Mouse (Mus musculus) lung, embryonic 16.5 days (tissue): ENCODE results near the gene Eef1akmt2. TPM values are rescaled to one million over a fixed set of nuclear protein-coding genes. Genes with fewer than 3 reads are reported as not detected.
A peak's percentile ranks its signal among the peaks of the same experiment; 100 is the strongest.

Source experiments
- ATAC-seq: fragments of 200-750 bp; cut with Nextera tagmentation; 2 replicates; pipeline ENCODE4 v1.8.0; 2017; ENCODE audit warnings: low read depth, mild to moderate bottlenecking, moderate library complexity
- H3K27ac ChIP-seq: fragments of 300-500 bp; sonication (generic); 2 replicates; pipeline ENCODE4 v1.5.1; 2014; ENCODE audit warnings: mild to moderate bottlenecking, control low read depth, low read length
- H3K27me3 ChIP-seq: fragments of 300-500 bp; sonication (generic); 2 replicates; pipeline ENCODE4 v1.6.1; 2014; ENCODE audit warnings: low read depth, low read length, mixed read lengths; ENCODE audit not compliant: control insufficient read depth, insufficient read depth
- H3K36me3 ChIP-seq: fragments of 300-500 bp; sonication (generic); 2 replicates; pipeline ENCODE4 v1.6.1; 2014; ENCODE audit warnings: low read length; ENCODE audit not compliant: control insufficient read depth, insufficient read depth
- H3K4me1 ChIP-seq: fragments of 300-500 bp; sonication (generic); replicated peaks from 2 replicates; pipeline ENCODE4 v1.6.1; 2014; ENCODE audit warnings: low read length, mixed read lengths; ENCODE audit not compliant: control insufficient read depth, insufficient read depth
- H3K4me2 ChIP-seq: fragments of 300-500 bp; sonication (generic); 2 replicates; pipeline ENCODE4 v1.6.1; 2014; ENCODE audit warnings: low read depth, low read length, control low read depth
- H3K4me3 ChIP-seq: fragments of 300-500 bp; sonication (generic); 2 replicates; pipeline ENCODE4 v1.5.1; 2014; ENCODE audit warnings: mild to moderate bottlenecking, low read length, control low read depth
- H3K9ac ChIP-seq: fragments of 300-500 bp; sonication (generic); 2 replicates; pipeline ENCODE4 v1.6.1; 2014; ENCODE audit warnings: low read length, control low read depth
- H3K9me3 ChIP-seq: fragments of 300-500 bp; sonication (generic); 2 replicates; pipeline ENCODE4 v1.6.1; 2016; ENCODE audit warnings: low read length; ENCODE audit not compliant: control insufficient read depth
- WGBS: fragments of 180-500 bp; shearing (Covaris S2); extraction: QIAGEN DNeasy Blood & Tissue Kit; methylation state at CpG from one replicate; pipeline ENCODE4 v1.1.7; 2014; 5-methylcytosine and 5-hydroxymethylcytosine counted together
- polyA plus RNA-seq: library from polyadenylated mRNA; unstranded; fragments of >200 nt; fragmentation: Nextera tagmentation; extraction: Ambion mirVana; gene quantifications from 2 replicates; pipeline ENCODE4 v1.2.1, GENCODE M21; 2015

Gene Eef1akmt2
- polyA plus RNA-seq, 1 experiment from 2014 or later = 60.4 TPM

DNA sequence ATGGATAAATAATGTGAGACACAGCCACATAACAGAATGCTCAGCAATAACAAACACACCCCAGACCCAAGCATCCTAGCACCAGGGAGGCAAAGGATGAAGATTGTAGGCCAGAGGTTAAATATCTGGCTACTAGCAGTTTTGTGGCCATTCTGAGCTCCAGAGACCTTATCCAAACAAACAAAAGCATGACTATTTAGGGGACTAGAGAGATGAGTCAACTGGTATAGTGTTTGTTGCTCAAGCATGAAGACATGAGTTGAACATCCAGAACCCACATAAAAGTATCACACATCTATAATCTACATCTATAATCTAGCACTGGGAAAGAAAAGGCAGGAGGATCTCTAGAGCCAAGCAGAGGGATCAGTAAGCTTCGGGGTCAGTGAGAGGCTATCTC is 10.0 kb downstream of the Eef1akmt2 start:
- Histone ChIP-seq H3K4me2 (no peak overlapping the region), H3K9me3 (no peaks in the 10 kb centered on the region), H3K9ac (no peak overlapping the region), H3K27ac (no peak overlapping the region), H3K4me1 (no peaks in the 10 kb centered on the region), H3K27me3 (no peaks in the 10 kb centered on the region), H3K36me3 (peaks cover 8% of the 10 kb centered on the region; the same call in 1 of the 2 replicates), H3K4me3 (no peak overlapping the region)
- ATAC-seq = no peak
- WGBS = 88% methylated on average over 1 of the region's 1 CpGs

DNA sequence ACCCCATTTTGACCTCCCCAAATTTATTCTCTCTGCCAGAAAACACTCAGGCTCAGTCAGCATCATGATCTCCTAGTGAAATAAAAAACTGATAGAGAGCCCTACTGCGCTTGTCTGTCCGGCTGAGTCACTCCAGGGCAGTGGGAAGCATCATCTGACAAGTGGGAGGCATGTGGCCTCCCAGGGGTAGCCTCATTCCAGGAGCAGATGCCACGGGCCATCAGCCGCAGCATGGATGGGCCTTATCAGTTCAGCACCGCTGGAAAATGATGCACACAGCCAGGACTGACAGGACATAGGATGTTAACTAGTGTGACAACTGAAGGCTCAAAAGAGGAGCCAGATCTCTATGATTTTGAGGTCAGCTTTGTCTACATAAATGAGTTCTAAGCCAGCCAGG is 11.2 kb downstream of the Eef1akmt2 start:
- 62% methylated on average over 5 of the region's 5 CpGs for WGBS
- Histone ChIP-seq H3K4me3 (no peak overlapping the region), H3K4me2 (no peak overlapping the region), H3K27me3 (no peaks in the 10 kb centered on the region), H3K27ac (no peak overlapping the region), H3K36me3 (peaks cover 6% of the 10 kb centered on the region; the same call in 1 of the 2 replicates), H3K9ac (no peak overlapping the region), H3K9me3 (no peaks in the 10 kb centered on the region), H3K4me1 (no peaks in the 10 kb centered on the region)
- ATAC-seq = no peak

DNA sequence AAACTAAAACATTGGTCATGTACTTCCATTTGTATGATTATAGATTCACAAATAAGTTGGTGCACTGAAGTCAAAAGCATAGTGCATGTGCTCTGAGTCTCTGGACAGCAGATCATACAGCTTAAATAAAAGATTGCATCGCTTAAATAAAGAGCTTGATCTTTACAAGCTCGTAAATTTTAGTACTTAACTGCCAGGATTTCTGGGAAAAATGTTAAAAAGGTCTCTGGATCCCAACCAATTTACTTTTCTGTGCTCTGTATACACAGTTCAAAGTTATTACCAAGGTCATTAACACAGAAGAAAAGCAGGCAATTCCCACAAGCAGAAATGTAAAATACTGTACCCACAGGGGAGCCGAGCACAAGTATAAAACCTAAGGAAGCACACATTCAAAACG is 21.5 kb downstream of the Eef1akmt2 start:
- H3K9me3 ChIP-seq = no peaks in the 10 kb centered on the region
- H3K9ac ChIP-seq = no peak overlapping the region
- no peak overlapping the region for H3K27ac ChIP-seq
- H3K27me3 ChIP-seq = no peaks in the 10 kb centered on the region
- H3K36me3 ChIP-seq = peaks cover 15% of the 10 kb centered on the region
- no peak overlapping the region for H3K4me3 ChIP-seq
- WGBS = 84% methylated on average over 4 of the region's 4 CpGs
- no peak for ATAC-seq
- H3K4me1 ChIP-seq = no peaks in the 10 kb centered on the region
- H3K4me2 ChIP-seq = no peak overlapping the region

DNA sequence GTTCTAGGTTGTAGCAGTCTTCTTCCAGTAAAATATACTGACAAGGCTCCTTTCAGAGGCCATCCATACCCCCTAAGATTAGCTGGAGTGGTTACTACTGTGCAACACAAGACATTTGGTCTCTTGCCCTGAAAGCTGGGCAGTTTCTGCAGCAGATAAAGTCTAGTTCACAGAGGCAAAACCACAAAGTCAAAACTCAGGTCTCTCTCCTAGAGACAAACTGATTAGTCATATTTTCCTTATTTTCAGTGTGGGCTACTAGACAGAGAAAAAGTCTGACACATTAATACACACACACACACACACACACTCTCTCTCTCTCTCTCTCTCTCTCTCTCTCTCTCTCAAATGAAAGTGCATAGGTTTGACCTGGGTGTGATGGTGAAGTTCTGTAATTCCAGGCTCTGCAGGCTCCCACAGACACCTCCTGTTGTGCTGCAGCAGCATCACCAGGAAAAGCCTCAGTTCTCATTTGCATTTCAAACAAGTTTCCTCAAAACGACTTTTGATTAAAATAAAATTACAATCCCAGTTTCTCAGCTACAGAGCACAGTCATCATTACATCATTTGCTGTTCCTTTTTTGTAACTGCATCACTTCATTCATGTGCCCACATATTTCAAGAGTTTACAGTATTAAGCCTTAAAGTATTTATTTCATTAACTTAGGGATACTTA is 28.0 kb downstream of the Eef1akmt2 start:
- ATAC-seq = no peak
- no peaks in the 10 kb centered on the region for H3K27me3 ChIP-seq
- peaks cover 7% of the 10 kb centered on the region for H3K36me3 ChIP-seq
- H3K4me2 ChIP-seq = no peak overlapping the region
- H3K4me1 ChIP-seq = no peaks in the 10 kb centered on the region
- no peak overlapping the region for H3K27ac ChIP-seq
- H3K9me3 ChIP-seq = no peaks in the 10 kb centered on the region
- no peak overlapping the region for H3K9ac ChIP-seq
- no peak overlapping the region for H3K4me3 ChIP-seq
- 21% methylated on average over 1 of the region's 1 CpGs for WGBS

DNA sequence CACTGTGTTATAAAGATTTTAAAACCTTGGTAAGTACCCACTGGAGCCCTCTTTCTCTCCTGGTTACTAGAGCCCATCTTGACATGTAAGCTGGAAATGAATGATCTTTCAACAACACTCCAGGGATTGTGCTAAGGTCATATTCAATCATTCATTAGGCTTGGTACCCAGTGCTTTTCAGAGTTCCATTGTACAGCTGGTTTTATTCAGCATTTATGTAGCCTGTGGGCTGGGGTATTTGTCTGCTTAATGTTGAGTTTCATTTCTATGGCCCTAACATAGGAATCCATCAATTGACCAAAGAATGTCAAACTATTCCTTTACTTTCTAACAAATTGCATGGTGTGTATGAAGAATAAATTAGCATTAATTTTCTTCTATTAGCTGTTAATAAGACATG is 28.6 kb downstream of the Eef1akmt2 start:
- Histone ChIP-seq H3K27ac (no peak overlapping the region), H3K4me2 (no peak overlapping the region), H3K9me3 (no peaks in the 10 kb centered on the region), H3K9ac (no peak overlapping the region), H3K4me1 (no peaks in the 10 kb centered on the region), H3K27me3 (no peaks in the 10 kb centered on the region), H3K4me3 (no peak overlapping the region), H3K36me3 (peaks cover 7% of the 10 kb centered on the region)
- ATAC-seq = no peak

DNA sequence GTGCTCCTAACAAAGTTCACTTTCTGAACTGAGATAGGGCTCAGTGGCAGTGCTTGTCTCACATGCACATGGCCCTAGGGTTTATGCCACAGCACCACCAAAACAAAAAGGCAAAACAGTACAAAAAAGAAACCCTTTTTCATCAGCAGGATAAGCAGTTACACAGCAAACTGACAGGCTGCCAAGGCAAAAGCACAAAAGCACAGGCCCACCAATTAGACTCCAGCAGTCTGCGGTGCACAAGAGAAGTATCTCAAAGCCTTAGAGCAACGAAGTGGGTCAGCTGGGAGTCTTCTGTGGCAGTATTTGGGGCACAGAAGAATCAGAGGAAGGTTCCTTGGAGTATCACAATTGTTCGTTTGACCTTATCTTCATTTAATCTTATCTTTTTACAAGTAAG is 31.8 kb downstream of the Eef1akmt2 start:
- no peaks in the 10 kb centered on the region for H3K4me1 ChIP-seq
- H3K9me3 ChIP-seq = no peaks in the 10 kb centered on the region
- no peak overlapping the region for H3K4me3 ChIP-seq
- WGBS = 75% methylated on average over 3 of the region's 3 CpGs
- H3K4me2 ChIP-seq = no peak overlapping the region
- peaks cover 4% of the 10 kb centered on the region for H3K36me3 ChIP-seq
- no peak overlapping the region for H3K9ac ChIP-seq
- H3K27ac ChIP-seq = no peak overlapping the region
- ATAC-seq = no peak
- no peaks in the 10 kb centered on the region for H3K27me3 ChIP-seq

DNA sequence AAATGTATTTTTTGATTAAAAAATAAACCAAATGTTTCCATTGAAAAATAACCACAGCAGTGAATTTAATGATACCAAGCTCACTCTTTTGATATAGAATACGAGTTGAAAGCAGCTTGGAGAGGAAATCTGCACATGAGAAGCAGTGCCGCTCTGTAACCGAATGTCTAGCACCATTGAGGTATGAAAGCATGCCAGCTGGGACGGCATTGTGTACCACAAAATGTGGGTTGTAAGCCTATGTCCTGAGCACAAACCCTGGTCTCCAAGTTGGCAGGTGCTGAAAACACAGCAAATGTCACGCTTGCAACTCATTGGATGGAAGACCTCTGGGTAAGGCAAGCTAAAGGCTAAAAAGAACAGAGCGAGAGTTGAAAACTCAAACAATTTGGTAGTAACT is 35.4 kb downstream of the Eef1akmt2 start:
- ATAC-seq = no peak
- H3K4me2 ChIP-seq = no peak overlapping the region
- H3K27ac ChIP-seq = no peak overlapping the region
- 95% methylated on average over 6 of the region's 6 CpGs for WGBS
- peaks cover 9% of the 10 kb centered on the region for H3K4me1 ChIP-seq
- no peaks in the 10 kb centered on the region for H3K36me3 ChIP-seq
- H3K9ac ChIP-seq = no peak overlapping the region
- no peaks in the 10 kb centered on the region for H3K9me3 ChIP-seq
- H3K4me3 ChIP-seq = no peak overlapping the region
- H3K27me3 ChIP-seq = no peaks in the 10 kb centered on the region

DNA sequence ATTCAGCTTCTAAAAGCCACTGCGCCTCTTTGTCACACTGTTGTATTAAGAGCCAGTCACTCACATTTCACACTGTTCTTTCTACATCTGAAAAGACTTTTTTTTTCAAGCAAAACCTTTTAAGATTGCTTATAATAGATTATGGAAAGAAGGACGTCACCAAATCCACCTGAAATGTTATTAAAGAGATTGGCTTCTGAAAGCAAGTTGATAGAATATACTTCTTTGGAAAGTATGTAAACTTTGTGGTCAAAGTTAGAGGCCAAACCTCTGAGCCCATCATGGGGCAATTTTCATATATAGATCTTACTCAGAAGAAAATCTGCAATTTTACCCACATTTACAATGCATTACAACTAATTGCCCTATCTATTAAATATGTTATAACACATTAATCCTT is 35.9 kb downstream of the Eef1akmt2 start:
- no peak for ATAC-seq
- H3K9ac ChIP-seq = no peak overlapping the region
- H3K4me1 ChIP-seq = peaks cover 9% of the 10 kb centered on the region
- H3K4me3 ChIP-seq = no peak overlapping the region
- 81% methylated on average over 2 of the region's 2 CpGs for WGBS
- no peak overlapping the region for H3K27ac ChIP-seq
- H3K36me3 ChIP-seq = no peaks in the 10 kb centered on the region
- no peak overlapping the region for H3K4me2 ChIP-seq
- no peaks in the 10 kb centered on the region for H3K27me3 ChIP-seq
- no peaks in the 10 kb centered on the region for H3K9me3 ChIP-seq

DNA sequence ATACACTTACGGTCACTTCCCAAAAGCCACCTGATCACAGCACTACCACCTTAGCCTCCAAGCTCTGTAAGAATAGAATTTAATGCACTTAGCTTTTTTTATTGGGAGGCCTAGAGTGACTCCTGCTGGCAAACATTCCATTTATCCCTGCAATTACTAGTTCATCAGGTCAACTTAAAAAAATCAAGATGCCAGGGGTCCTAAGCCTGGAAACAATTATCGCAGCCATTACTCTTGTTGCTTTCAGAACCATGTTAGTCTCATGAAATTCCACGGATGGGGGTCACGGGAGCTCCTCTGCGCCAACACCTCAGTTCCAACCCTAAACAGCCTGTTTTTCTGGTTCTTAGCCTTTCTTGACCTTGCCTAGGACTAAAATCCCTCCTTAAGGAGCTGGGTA is 37.4 kb downstream of the Eef1akmt2 start:
- H3K36me3 ChIP-seq = no peaks in the 10 kb centered on the region
- no peaks in the 10 kb centered on the region for H3K27me3 ChIP-seq
- H3K27ac ChIP-seq = no peak overlapping the region
- H3K4me3 ChIP-seq = no peak overlapping the region
- H3K9me3 ChIP-seq = no peaks in the 10 kb centered on the region
- H3K4me2 ChIP-seq = no peak overlapping the region
- ATAC-seq = no peak
- WGBS = 62% methylated on average over 5 of the region's 5 CpGs
- H3K4me1 ChIP-seq = peaks cover 22% of the 10 kb centered on the region
- H3K9ac ChIP-seq = no peak overlapping the region; the same call in 1 of the 2 replicates

DNA sequence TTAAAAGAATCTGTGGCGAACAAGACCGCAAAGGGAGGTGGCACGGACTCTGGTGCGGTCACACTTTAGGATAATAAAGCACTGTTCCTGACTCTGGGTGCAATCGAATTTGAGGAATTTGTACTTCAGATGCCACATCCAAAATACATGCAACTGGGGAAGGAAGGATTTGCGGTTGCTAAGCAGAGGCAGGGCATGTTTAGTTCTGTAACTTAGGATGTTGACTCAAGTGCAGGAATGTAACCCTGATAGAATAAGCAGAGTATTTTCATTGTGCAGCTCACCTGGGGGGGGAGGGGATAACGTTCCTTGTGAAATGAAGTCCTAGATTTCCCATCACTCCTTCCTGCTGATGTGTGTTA is 38.4 kb downstream of the Eef1akmt2 start:
- Histone ChIP-seq H3K27ac (peak overlapping the region; percentile 96), H3K36me3 (no peaks in the 10 kb centered on the region), H3K4me3 (peak overlapping the region; percentile 80), H3K4me2 (peak overlapping the region; percentile 79), H3K9me3 (no peaks in the 10 kb centered on the region), H3K4me1 (peaks cover 32% of the 10 kb centered on the region), H3K9ac (peak overlapping the region; percentile 94), H3K27me3 (no peaks in the 10 kb centered on the region)
- ATAC-seq = peak; percentile 19
- WGBS = under 1% methylated on average over 7 of the region's 7 CpGs
